Mouse (Mus musculus): ENCODE measurements around the gene Rfx4.

GRCm38 (mm10) chr10:84871285-84871684, 115.4 kb downstream of the Rfx4 start:
- TF ChIP-seq POLR2A (IDR thresholded peaks at IDR 0.05; ENCODE audit: insufficient read depth, low read length) (no peak), CTCF (IDR thresholded peaks at IDR 0.05; ENCODE audit: low read depth, low read length) (no peak), EP300 (IDR thresholded peaks at IDR 0.05; ENCODE audit: insufficient read depth, low read depth, low read length) (no peak)
